Mouse (Mus musculus) E14TG2a.4 (cell line): Measurements from ENCODE around the gene Ctse.
A peak's percentile ranks its signal among the peaks of the same experiment; 100 is the strongest.

Experiments used
- H3K27me3 ChIP-seq: 2 replicates; pipeline ENCODE4 v1.6.1; 2014; ENCODE audit warnings: low read length, control low read depth; ENCODE audit not compliant: insufficient read depth
- H3K36me3 ChIP-seq: 2 replicates; pipeline ENCODE4 v1.6.1; 2014; ENCODE audit warnings: low read length, control low read depth; ENCODE audit not compliant: insufficient read depth
- H3K4me1 ChIP-seq: replicated peaks from 2 replicates; pipeline ENCODE4 v1.6.1; 2014; ENCODE audit warnings: low read depth, low read length, control low read depth
- H3K4me3 ChIP-seq: replicated peaks from 2 replicates; pipeline ENCODE4 v1.5.1; 2014; ENCODE audit warnings: mild to moderate bottlenecking, low read length
- H3K9me3 ChIP-seq: 2 replicates; pipeline ENCODE4 v1.6.1; 2014; ENCODE audit warnings: low read length, control low read depth
- CTCF ChIP-seq: conservative IDR thresholded peaks from 2 replicates; pipeline ENCODE4 v1.5.1; 2014; ENCODE audit warnings: low read length
- NANOG ChIP-seq: IDR thresholded peaks from 2 replicates; pipeline ENCODE4 v1.6.1; 2014; ENCODE audit warnings: borderline replicate concordance, low read length, mixed read lengths
- POU5F1 ChIP-seq: IDR thresholded peaks from 2 replicates; pipeline ENCODE4 v1.6.1; 2014; ENCODE audit warnings: low read length, borderline replicate concordance

The Ctse gene

GRCm38 (mm10) chr1:131637791-131638540, at the start of gene Ctse:
Gene Ctse (plus strand): TSS chr1:131638306.
- no peaks in the 10 kb centered on the region for H3K27me3 ChIP-seq
- TF ChIP-seq POU5F1: no peak
- no peak for TF ChIP-seq NANOG
- H3K4me3 ChIP-seq: no peak within 1 kb of the TSS
- no peaks in the 10 kb centered on the region for H3K9me3 ChIP-seq
- no peaks in the 10 kb centered on the region for H3K36me3 ChIP-seq
- H3K4me1 ChIP-seq: no peaks in the 10 kb centered on the region

GRCm38 (mm10) chr1:131598905-131599304, 39.2 kb upstream of the Ctse start, which contains the start of gene Avpr1b:
Gene Avpr1b (plus strand): TSS chr1:131599239.
- peaks cover 39% of the 10 kb centered on the region for H3K27me3 ChIP-seq
- H3K36me3 ChIP-seq: no peaks in the 10 kb centered on the region
- H3K9me3 ChIP-seq: no peaks in the 10 kb centered on the region
- TF ChIP-seq NANOG: no peak
- no peak for TF ChIP-seq POU5F1
- no peak for TF ChIP-seq CTCF
- H3K4me1 ChIP-seq: peaks cover 21% of the 10 kb centered on the region
- H3K4me3 ChIP-seq: peak within 1 kb of the TSS; percentile 37

GRCm38 (mm10) chr1:131600314-131600713, 37.8 kb upstream of the Ctse start:
- no peaks in the 10 kb centered on the region for H3K36me3 ChIP-seq
- H3K4me1 ChIP-seq: peaks cover 21% of the 10 kb centered on the region
- no peak overlapping the region for H3K4me3 ChIP-seq
- H3K9me3 ChIP-seq: no peaks in the 10 kb centered on the region
- TF ChIP-seq POU5F1 (no peak), CTCF (peak; percentile 41)
- H3K27me3 ChIP-seq: peaks cover 32% of the 10 kb centered on the region

GRCm38 (mm10) chr1:131606719-131607118, 31.4 kb upstream of the Ctse start:
- no peak overlapping the region for H3K4me3 ChIP-seq
- no peaks in the 10 kb centered on the region; the same call in 1 of the 2 replicates for H3K4me1 ChIP-seq
- H3K27me3 ChIP-seq: peaks cover 35% of the 10 kb centered on the region
- TF ChIP-seq NANOG (no peak), POU5F1 (no peak), CTCF (no peak)
- H3K9me3 ChIP-seq: no peaks in the 10 kb centered on the region
- H3K36me3 ChIP-seq: no peaks in the 10 kb centered on the region

- Histone ChIP-seq H3K27me3 (peaks cover 27% of the 10 kb centered on the region), H3K4me1 (no peaks in the 10 kb centered on the region; the same call in 1 of the 2 replicates), H3K36me3 (no peaks in the 10 kb centered on the region), H3K4me3 (no peak overlapping the region), H3K9me3 (no peaks in the 10 kb centered on the region)
- no peak for TF ChIP-seq POU5F1
- no peak for TF ChIP-seq CTCF
- TF ChIP-seq NANOG: no peak
These were observed 25.4 kb upstream of the Ctse start for GRCm38 (mm10) chr1:131612556-131613155.

- Histone ChIP-seq H3K4me1 (no peaks in the 10 kb centered on the region; the same call in 1 of the 2 replicates), H3K9me3 (no peaks in the 10 kb centered on the region), H3K27me3 (peaks cover 23% of the 10 kb centered on the region), H3K4me3 (no peak overlapping the region), H3K36me3 (no peaks in the 10 kb centered on the region)
- TF ChIP-seq CTCF (peak; percentile 40), POU5F1 (no peak), NANOG (no peak)
These were observed 24.6 kb upstream of the Ctse start for GRCm38 (mm10) chr1:131613361-131614133.

- TF ChIP-seq NANOG (no peak), CTCF (no peak), POU5F1 (no peak)
- Histone ChIP-seq H3K9me3 (no peaks in the 10 kb centered on the region), H3K4me1 (no peaks in the 10 kb centered on the region), H3K36me3 (no peaks in the 10 kb centered on the region), H3K4me3 (no peak overlapping the region), H3K27me3 (peaks cover 24% of the 10 kb centered on the region)
These were observed 23.5 kb upstream of the Ctse start for GRCm38 (mm10) chr1:131614641-131615040.

GRCm38 (mm10) chr1:131616131-131616530, 22.0 kb upstream of the Ctse start:
- no peak for TF ChIP-seq POU5F1
- no peak for TF ChIP-seq NANOG
- TF ChIP-seq CTCF: no peak
- no peaks in the 10 kb centered on the region for H3K36me3 ChIP-seq
- H3K27me3 ChIP-seq: peaks cover 12% of the 10 kb centered on the region
- no peaks in the 10 kb centered on the region for H3K9me3 ChIP-seq
- no peaks in the 10 kb centered on the region for H3K4me1 ChIP-seq
- no peak overlapping the region for H3K4me3 ChIP-seq
